Mouse (Mus musculus) adrenal gland, postnatal 25 days (tissue): ENCODE measurements around the gene a. TPM values are rescaled to one million over a fixed set of nuclear protein-coding genes. Genes with fewer than 3 reads are reported as not detected.

Experiments
- DNase-seq: peaks from one replicate; pipeline ENCODE4 v3.0.0; 2021; ENCODE audit warnings: mixed read lengths
- total RNA-seq: library from RNA; stranded (reverse); gene quantifications from 2 replicates; pipeline ENCODE4 v1.2.3, GENCODE M21; 2021

The a gene
- total RNA-seq, 1 experiment from 2014 or later = not detected

DNA sequence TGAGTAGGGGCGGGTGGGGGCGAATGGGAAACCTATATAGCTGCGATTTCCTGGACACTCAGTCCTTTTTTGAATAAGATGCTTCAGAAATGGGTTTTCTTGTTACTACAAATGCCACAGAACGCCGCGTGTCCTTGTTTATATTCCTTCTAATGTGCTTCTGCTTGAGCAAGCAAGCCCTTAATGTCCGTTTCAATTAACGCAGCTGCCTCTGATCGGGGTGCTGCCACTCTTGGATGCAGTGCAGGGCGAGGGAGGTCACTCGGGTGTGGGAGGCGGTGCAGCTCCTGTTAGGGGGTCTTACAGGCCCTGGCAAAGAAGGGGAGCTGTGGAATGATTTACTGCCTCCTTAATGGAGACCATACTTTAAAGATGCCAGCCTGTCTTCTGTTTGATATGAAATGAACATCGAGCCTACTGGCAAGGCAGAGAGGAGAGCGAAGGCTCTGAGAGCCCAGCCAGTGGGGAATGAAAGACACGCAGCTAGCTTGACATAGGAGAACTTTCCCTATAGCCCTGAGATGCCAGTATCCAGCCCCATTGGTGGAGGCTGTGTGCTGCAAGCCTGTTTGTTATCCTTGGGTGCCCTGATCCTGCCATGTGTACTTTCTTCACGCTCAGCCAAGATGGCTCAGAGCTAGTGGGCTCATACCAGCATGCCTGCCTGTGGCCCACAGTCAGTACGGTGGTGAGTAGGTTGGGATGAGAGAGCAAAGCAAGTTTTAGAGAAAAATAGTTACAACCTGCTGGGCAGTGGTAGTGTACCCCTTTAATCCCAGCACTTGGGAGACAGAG is 8.1 kb upstream of the a start:
- DNase-seq = no peak

DNA sequence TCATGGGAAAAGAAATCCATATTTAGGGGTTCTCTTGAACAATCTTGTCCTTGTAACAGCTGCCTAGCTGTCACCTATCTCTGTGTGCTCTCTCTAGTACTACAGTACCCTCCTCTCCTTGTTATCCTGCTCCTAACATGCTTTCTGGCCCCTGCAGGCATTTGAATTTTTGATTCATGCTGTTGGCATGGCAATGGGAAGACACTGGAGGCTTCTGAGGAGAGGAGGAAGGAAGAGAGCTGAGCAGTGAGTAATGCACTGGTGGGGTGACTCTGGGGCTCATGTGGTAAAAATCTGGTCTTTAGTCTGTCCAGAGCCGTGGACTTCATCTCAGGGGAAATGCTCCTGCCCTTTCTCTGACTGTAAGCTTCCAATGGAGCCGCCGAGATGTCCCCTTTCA is 5.9 kb upstream of the a start:
- DNase-seq = no peak

DNA sequence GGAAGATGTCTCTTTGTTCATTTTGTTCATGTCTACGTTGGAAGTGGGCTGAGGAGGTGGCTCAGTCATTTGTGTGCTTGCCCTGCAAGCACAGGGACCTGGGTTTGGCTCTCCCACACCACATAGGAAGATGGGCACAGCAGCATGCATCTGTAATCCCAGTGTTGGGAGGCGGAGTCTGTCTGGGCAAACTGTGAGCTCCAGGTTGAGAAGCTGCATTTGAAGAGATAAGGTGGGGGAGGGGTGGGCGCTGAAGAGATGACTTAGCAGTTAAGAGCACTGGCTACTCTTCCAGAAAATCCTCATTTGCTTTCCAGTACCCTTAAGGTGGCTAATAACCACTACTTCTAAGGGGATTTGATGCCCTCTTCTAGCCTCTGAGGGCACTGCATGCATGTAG is 5.0 kb upstream of the a start:
- DNase-seq = no peak

DNA sequence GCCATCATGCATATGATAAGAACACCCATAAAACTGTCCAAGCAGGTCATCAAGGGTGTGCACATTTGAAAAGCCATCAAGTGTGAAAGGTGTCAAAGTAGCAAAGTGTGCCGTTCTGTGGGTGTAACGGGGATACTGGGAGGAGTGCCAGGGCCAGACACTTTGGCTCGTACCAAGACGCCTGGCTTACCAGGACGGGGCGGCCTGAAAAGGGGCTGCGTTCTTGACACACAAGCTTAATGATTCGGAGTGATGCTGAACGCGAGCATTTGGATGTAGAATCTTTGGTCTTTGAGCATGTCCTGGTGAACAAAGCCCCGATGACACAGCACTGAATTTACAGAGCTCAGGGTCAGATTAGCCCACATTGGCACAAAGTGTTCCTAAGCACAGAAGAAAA is 4.4 kb upstream of the a start:
- DNase-seq = no peak

DNA sequence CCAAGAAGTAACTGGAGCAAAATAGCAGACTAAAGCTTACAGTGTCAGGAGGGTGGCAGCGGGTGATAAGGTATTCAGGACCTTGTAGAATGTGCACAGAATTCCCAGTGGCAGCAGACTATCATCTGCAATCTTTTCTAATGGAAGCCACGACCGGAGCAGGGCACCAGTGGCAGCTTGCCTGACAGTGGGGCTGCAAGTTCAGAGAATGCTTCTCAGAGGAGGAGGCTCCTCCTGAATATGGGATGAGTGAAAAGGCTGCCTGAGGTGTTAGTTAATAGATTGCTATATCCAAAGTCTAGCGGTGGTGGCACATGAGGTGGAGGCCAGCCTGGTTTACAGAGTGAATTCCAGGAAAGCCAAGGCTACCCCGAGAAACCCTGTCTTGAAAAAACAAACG is 1.8 kb upstream of the a start:
- DNase-seq = no peak

DNA sequence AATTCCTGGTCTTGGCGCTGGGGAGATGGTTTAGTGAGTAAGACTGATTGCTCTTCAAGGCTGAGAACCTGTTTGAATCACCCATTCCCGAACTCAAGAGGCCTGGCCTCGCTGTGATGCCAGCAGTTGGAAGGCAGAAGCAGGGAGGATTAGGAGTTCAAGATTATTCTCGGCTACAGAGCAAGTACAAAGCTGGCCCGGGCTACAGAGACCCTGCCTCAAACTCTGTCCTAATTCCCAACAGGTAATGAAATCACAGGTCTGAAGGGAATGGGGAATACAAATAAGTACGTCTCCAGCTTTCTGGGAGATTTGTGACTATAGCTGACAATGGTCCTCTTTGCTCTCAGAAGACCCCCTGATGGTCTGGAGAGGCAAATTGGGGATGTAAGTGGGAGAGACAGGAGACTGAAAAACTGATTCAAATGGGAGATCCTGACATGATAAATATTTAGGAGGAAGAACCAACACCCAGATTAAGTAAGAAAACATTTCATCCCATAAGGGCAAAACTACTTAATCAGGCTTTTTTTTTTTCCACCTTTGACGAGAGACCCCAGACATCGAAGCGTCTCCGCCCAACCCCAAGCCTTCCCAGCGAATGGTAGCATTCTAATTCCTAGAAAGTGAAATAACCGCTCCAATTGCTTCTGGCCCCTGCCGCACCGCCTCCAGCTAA is 1.1 kb upstream of the a start:
- peak; percentile 34 for DNase-seq

DNA sequence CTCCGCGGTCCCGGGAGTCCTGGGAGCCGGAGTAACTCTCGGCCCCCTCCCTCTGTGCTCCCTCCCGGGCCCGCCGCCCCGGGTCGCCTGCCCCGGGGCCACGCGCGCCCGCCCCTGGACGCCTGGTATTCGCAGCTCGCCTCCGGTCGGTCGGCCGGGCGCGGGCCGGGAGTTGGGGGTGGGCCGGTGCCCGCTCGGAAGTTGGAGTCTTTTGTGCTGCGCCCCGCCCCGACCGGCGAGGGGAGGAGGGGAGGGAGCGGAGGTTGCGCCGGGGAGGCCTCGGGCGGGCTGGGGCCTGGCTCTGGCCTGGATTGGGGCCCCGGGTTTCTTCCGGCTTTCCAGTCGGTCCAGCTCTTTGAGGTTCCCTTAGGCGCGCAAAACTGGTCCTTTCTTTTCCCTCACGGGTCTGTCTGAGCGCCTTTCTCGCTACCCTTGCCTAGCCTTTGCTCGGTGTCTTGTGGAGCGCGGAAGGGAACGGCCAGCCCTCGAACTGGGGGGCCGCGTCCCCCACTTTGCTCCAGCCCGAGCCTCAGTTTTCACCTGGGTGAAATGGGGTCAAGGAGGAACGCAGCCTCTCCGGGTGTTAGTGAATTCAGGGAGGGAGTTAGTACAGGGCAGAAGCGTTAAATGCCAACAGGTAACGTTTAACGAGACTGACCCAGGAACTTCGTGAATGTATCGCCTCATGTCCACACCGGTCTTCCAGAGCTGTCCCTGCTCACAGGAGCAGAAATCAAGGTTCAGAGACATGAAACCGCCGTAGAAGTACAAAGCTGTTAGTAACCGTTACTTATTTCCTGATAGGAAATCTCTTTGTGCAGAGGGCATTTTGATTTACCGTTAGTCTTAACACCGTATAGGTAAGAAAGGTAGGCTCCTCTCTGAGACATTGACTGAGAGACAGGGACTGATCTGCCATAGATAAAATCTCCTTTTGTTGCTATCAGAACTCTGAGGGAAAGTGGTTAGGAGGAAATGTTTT is 750 bp downstream of the a start:
- DNase-seq = peak; percentile 83

DNA sequence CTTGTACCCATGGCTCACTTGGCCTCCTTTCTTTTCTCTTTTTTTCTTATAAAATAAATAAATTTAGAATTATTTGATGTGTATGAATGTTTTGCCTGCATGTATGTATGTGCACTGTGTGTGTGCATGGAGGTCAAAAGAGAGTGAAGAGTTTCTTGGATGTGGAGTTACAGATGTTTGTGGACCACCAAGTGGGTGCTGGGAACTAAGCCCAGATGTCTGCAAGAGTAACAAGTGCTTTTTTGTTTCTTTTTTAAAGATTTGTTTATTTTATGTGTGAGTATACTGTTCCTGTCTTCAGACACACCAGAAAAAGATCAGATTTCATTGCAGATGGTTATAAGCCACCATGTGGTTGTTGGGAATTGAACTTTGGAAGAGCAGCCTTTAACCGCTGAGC is 12.2 kb downstream of the a start:
- no peak for DNase-seq

DNA sequence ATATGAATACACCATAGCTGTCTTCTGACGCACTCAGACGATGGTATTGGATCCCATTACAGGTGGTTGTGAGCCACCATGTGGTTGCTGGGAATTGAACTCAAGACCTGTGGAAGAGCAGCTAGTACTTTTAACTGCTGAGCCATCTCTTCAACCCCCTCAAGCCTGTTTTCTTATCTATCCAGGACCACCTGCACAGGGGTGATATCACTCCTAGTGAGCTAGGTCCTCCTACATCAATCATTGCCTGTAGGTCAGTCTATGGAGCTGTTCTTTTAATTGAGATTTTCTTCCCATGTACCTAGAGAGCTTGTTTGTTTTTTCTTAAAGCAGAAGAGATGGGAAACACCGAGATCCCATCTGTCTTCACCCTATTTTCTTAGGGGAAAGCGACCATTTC is 12.6 kb downstream of the a start:
- no peak for DNase-seq

DNA sequence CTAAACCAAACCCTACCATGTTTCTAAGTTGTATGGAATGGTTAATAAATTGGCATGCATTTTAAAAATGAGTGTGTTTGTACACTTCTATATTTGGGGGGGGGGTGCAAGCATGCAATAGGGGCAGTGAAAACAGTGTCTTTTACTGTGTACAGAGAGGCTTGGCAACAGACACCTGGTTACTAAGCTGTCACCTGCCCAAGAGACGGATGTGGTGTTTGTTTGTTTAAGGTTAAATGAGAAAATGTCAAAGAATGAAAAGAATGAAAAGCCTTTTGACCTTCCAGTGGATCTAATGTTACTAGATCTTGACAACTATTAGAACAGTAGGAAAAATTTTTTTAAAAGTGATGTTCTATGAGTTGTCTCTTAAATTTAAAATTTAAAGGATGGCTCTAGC is 16.5 kb downstream of the a start:
- no peak for DNase-seq

DNA sequence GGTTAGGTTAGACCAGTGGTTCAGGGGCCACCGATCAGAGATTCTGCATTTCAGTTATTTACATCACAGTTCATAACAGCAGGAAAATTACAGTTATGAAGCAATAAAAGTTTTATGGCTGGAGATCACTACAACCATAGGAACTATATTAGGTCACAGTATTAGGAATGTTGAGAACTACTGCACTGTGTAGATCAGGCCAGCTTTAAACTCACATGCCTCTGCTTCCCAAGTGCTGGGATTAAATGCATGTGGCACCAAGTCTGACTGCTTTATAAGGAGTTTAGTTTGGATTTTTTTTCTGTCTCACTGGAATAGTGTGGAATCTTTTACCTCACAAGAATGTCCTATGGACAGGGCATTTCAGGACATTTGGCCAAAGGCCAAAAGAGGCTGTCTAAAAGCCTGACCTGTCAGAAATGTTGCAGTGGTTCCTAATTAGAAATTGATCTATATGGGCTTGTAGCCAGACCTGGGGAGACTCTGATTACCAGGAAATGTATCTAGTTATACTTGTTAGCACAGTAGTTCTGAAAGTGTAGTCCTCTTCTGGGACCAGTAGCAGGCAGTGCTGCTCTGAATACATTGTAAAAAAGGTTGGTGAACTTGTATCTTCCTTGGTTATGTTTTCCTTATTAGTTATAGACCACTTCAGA is 18.0 kb downstream of the a start:
- no peak for DNase-seq

DNA sequence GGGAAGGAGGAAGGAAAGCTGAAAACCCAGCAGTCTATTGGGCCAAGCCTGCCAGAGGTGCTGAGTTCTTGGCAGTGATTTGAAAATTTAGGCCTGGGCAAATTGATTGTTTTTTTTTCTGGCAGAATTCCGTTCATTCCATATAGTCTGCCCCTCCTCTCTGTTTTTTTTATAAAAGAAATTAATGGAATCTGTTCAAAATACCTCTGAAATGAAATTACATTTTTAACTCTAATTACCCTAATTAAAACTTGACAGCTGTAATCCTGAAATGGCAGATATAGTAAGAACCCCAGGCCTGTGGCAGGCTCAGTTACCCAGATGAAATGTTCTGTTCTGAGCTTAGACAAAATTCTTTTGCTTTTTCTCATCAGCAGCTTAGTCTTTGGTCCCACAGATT is 19.6 kb downstream of the a start:
- no peak for DNase-seq

DNA sequence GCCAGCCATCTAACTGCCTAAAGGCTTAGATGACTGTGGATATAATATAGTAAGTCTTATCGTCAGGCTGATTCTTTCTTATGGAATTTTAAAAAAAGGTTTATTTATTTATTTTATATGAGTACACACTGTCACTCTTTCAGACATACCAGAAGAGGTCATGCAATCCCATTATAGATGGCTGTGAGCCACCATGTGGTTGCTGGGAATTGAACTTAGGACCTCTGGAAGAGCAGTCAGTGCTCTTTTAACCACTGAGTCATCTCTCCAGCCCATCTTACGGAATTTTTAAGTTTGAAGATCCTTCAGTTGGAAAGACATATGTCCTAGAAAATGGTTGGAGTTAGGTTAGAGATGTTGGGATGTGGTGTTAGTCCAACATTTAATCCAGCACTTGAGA is 22.2 kb downstream of the a start:
- no peak for DNase-seq

DNA sequence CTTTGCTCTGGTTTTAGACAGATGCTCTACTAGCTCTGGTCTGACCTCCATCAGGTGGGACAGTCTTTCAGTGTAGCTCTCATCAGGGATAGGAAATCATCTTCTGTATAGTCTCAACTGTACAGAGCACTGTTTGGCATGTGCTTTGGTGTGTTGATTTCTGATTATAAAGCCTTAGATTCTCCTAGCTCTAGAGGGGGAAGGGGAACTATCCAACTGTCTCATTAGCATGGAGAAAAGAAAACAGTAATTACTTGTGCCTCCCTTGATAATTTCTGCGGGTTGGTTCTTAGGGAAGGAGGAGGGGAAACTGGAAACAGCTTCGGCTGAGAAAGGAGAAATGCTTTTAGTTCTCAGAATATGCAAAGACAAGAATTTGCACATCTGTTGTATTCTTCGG is 25.9 kb downstream of the a start:
- no peak for DNase-seq

DNA sequence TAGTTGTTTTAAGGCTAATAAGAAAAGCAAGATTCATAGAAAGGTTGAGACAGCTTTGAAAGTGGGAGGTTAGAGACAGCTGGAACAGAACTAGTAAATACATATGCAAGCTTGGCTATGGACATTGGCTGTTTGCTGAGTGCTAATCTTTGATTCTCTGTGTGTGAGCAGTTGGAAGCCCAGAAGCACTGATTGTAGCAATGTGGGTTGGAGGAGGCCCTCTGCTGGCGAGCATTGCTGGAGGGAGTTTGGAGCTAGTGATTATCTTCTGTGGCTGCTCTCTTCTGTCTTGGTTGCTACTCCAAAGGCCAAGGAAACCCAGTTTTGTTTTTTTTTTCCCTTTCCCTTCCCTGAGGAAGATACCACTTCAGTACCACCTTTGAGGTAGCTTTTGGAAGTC is 26.6 kb downstream of the a start:
- peak; percentile 47 for DNase-seq

DNA sequence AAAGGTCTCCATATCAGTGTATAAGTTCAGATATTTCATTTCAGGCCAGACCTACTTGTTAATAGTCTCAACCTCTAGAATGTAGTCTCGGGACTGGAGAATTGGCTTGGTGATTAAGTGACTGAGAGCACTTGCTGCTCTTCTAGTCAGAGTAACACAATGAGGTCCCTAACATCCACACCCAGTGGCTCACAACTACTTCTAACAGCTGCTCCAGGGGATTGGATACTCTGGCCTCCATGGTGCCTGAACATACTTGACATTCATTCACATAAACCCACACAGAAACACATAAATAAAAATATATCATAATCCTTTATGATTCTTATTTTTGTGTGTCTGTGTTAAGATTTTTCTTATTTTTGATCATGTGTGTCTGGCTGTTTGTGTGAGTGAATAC is 27.4 kb downstream of the a start:
- DNase-seq = no peak

DNA sequence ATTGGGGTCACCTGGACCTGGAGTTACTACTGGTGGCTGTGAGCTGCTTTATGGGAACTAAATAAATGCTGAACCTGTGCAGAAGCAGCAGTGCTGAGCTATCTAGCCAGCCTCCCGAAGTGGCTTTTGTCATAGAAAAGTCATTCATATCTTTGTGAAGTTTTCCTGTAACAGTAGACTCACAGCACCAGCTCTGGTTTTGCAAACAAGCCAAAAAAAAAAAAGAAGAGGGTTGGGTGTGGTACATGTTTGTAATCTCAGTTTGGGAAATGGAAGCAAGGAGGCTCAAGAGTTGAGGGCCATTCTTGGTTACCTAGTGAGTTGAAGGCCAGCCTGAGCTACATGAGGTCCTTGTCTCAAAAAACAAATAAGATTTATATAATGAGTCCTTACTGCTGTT is 29.1 kb downstream of the a start:
- no peak for DNase-seq

DNA sequence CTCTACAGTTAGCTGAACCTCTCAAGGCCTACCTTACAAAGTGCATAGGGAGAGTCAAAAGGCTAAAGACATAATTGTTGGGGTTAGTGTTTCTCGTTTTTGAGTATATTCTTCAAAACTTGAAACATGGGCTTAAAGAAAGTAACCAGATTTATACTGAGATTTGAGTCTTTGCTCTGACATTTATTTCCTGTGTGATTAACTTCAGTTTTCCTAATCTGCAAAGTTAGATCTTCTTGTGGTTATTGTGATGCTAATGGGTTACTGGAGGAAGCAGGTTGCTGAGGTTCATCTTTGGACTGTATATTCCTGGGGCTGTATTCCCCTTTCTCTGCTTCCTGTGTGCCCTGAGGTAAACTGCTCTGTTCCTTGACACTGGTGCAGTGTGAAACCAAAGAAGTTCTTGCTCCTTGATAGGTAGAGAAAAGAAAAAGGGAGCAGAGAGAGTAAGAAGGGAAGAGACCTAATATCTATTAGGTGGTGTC is 34.9 kb downstream of the a start:
- DNase-seq = no peak

DNA sequence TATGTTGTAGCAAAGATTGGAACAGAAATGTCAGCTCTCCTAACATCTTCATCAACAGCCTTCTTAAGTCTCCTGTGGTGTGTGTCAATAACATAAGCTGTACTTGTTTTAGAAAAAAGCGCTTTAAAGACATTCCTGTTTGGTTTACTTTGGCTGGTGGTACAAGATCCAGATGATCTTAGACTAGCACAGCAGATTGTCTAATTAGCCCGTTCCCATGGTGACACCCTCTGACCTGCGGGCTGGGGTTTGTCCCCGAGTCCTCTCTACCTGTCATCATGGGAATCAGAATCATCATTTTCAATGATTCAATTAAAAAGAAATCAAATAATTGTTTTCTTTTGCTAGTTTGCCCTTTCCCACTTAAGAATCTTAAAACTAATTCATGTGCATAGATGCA is 36.3 kb downstream of the a start:
- DNase-seq = no peak

DNA sequence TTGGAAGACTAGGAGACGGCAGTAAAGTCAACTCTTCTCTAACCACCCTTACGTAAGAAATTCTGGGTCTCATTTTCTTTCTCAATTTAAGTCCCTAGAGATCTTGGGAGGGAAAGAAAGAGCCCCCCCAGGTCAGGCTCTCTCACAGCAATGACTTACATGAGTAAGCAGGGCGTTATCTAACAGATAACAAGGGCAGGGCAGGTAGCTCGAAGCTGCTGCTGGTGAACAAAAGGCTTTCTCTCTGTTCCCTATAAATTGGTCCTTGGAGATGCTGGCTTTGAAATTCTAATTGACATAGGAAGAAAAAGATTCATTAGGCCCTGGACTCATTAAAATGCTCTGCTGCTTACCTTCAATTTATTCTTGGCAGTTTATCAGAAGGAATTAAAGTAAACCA is 41.3 kb downstream of the a start:
- no peak for DNase-seq

DNA sequence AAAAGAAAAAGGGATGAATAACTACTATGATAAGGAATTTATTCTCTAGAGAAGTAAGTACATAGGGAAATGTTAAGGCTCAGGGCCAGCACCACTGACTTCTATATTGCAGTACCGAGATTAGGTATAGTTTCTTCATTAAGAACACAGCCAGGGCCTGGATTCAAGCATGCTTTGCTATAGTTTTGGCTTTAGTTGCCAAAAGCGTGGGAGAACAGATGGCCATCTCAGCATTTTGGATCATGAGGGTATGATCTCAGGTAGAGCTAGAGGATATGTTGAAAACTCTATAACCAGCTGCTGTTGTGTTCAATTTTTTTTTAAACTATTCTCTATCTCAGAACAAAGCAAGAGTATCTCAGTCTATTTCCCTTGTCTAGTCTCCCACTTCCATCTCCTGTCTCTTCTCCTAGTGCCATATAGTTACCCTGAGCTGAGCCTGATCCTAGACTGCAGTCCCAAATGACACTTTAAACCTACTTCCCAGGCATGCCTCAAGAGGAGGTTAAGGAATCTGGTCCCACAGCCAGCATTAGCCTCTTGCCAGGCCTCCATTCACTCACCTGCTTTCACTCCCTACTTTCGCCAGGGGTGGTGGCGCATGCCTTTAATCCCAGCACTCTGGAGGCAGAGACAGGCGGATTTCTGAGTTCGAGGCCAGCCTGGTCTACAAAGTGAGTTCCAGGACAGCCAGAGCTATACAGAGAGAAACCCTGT is 43.1 kb downstream of the a start:
- DNase-seq = no peak

DNA sequence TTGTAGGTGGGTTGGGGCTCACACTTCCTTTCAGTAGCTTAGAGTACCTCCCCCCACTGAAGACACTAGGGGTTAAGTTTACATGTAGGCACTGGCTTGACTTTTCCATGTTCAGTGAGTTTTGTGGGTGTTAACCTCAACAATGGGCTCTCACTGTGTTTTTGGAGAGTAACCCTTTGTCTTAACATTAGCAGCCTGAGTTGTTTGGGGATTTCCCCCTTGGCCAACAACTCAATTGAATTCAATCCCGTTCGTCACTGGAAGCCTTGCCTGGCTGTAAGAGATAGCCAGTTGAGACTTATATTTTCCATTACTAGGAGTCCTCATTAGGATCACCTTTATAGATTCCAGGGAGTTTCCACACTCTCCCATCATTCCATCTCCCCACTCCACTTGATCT is 45.3 kb downstream of the a start:
- no peak for DNase-seq
